Mouse (Mus musculus): ENCODE measurements around the gene Prkar1b.

GRCm38 (mm10) chr5:139183601-139184000, 33.8 kb upstream of the Prkar1b start:
- TF ChIP-seq GATA1 (IDR thresholded peaks at IDR 0.05; ENCODE audit: low read length) (no peak), TAL1 (IDR thresholded peaks at IDR 0.05; ENCODE audit: low read length) (no peak)
